Comparison of ENCODE assay signal across 11 mouse cellular contexts in the genomic region with DNA sequence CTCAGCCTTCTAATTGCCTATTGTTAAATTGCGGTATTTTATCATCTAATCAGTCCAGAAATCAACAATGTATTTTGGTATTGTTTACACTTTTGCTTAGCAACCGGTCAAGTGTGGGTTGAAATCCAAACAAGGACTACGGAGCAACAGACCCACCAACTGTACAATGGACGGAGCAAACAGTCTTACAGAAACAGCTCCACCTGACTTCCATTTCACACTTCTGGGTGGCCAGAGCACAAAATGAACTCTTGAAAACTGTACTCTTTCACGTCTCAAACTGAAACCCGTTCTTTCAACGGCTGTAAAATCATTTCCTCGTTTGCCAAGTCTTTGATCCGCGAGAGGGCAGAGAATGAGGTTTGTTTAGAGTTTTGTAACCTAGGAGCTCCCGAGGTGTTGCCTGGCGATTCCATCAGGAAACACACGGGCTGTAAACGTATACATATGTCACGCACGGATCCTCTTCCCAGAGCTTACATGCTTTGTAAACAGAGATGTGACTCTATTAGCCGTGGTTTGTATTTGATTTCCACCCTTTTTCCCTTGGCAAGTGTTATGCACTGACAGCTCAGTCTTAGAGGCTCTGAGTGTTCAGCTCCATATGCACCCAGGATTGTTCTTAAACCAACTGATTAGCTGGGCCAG.
DNase-seq lines count a peak whose midpoint lies in the region; ATAC-seq lines count a peak whose summit lies in the region.
"Had no signal": no experiment of that assay in that cellular context is flagged by ENCODE, and none has a peak within 500 bp of the region (broad histone marks: within the 10 kb centered on the region; RNA-seq: fewer than 3 reads in every experiment).

No protein-coding gene starts in this region.

- no peaks in the 10 kb centered on the region for H3K9me3 ChIP-seq in kidney, embryonic 14.5 days (ENCODE audit: control insufficient read depth, low read length)
- no peaks in the 10 kb centered on the region for H3K9me3 ChIP-seq in lung, embryonic 16.5 days (ENCODE audit: control insufficient read depth, low read length)

- H3K27ac ChIP-seq in kidney, embryonic 14.5 days (ENCODE audit: low read depth, low read length): no peak overlapping the region
- no peak overlapping the region; the same call in 1 of the 2 replicates for H3K27ac ChIP-seq in lung, embryonic 16.5 days (ENCODE audit: low read length)
- H3K27ac ChIP-seq: neural tube, embryonic 13.5 days had no signal

- no peaks in the 10 kb centered on the region for H3K27me3 ChIP-seq in kidney, embryonic 14.5 days (ENCODE audit: control insufficient read depth, insufficient read depth, low read length)
- H3K27me3 ChIP-seq in lung, embryonic 16.5 days (ENCODE audit: control insufficient read depth, insufficient read depth, low read depth, low read length): no peaks in the 10 kb centered on the region
- H3K27me3 ChIP-seq: neural tube, embryonic 13.5 days had no signal

- DNase-seq in kidney, postnatal 36 days: no peak
- peak; percentile 51 for DNase-seq in NIH3T3 (ENCODE audit: low read depth)
- peak; percentile 60 for DNase-seq in induced T-regulatory cell, adult 2 months (ENCODE audit: low read depth)
- no peak for DNase-seq in urinary bladder, postnatal 25 days (ENCODE audit: low spot score)
- DNase-seq in right cerebral cortex, postnatal 10 days (ENCODE audit: low spot score in 2 of 2): no peak
- no peak for DNase-seq in layer of hippocampus, adult 9-10 months (ENCODE audit: low spot score)
- DNase-seq: thymus, postnatal 14 days had no signal

- no peak for ATAC-seq in kidney, embryonic 14.5 days (ENCODE audit: low FRiP score, low TSS enrichment)
- ATAC-seq in lung, embryonic 16.5 days (ENCODE audit: low read depth): peak; percentile 57

- 0 out of 2 replicates have a peak overlapping the region, but pooled peaks have one; percentile 2 for H3K4me2 ChIP-seq in kidney, embryonic 14.5 days (replicated peaks; ENCODE audit: low read depth, low read length)
- H3K4me2 ChIP-seq in lung, embryonic 16.5 days (ENCODE audit: low read depth, low read length): peak overlapping the region; percentile 47
- H3K4me2 ChIP-seq: neural tube, embryonic 13.5 days had no signal

- no peaks in the 10 kb centered on the region for H3K36me3 ChIP-seq in kidney, embryonic 14.5 days (ENCODE audit: control insufficient read depth, insufficient read depth, low read length)
- no peaks in the 10 kb centered on the region for H3K36me3 ChIP-seq in lung, embryonic 16.5 days (ENCODE audit: control insufficient read depth, insufficient read depth, low read length)
- H3K36me3 ChIP-seq: neural tube, embryonic 13.5 days had no signal

- no peak overlapping the region for H3K4me3 ChIP-seq in kidney, embryonic 14.5 days (ENCODE audit: low read length)
- peak overlapping the region; percentile 35 for H3K4me3 ChIP-seq in lung, embryonic 16.5 days (ENCODE audit: low read length)
- H3K4me3 ChIP-seq: erythroblast, embryonic 14.5 days; neural tube, embryonic 13.5 days had no signal

- WGBS in kidney, embryonic 14.5 days: 32% methylated on average over 17 of the region's 17 CpGs
- 12% methylated on average over 17 of the region's 17 CpGs for WGBS in lung, embryonic 16.5 days

- H3K9ac ChIP-seq in kidney, embryonic 14.5 days (ENCODE audit: low read depth, low read length): no peak overlapping the region
- H3K9ac ChIP-seq in lung, embryonic 16.5 days (ENCODE audit: low read length): 0 out of 2 replicates have a peak overlapping the region, but pooled peaks have one; percentile 13
- H3K9ac ChIP-seq: neural tube, embryonic 13.5 days had no signal

- no peaks in the 10 kb centered on the region; the same call in 1 of the 2 replicates for H3K4me1 ChIP-seq in kidney, embryonic 14.5 days (ENCODE audit: control insufficient read depth, insufficient read depth, low read length)
- H3K4me1 ChIP-seq in lung, embryonic 16.5 days (replicated peaks; ENCODE audit: control insufficient read depth, insufficient read depth, low read length): peaks cover 5% of the 10 kb centered on the region; the same call in 1 of the 2 replicates
- H3K4me1 ChIP-seq: neural tube, embryonic 13.5 days had no signal

Comparison
In these comparisons a context has a peak if more than half of its experiments do, and no peak if none do; other contexts are left out.
1. DNase-seq: peak in NIH3T3 (single experiment) and induced T-regulatory cell, adult 2 months (single experiment); none in kidney, postnatal 36 days (0 of 2), urinary bladder, postnatal 25 days (single experiment), right cerebral cortex, postnatal 10 days (0 of 2) and layer of hippocampus, adult 9-10 months (single experiment).